Mouse (Mus musculus): ENCODE measurements around the gene Stac2.

Stac2 gene

DNA sequence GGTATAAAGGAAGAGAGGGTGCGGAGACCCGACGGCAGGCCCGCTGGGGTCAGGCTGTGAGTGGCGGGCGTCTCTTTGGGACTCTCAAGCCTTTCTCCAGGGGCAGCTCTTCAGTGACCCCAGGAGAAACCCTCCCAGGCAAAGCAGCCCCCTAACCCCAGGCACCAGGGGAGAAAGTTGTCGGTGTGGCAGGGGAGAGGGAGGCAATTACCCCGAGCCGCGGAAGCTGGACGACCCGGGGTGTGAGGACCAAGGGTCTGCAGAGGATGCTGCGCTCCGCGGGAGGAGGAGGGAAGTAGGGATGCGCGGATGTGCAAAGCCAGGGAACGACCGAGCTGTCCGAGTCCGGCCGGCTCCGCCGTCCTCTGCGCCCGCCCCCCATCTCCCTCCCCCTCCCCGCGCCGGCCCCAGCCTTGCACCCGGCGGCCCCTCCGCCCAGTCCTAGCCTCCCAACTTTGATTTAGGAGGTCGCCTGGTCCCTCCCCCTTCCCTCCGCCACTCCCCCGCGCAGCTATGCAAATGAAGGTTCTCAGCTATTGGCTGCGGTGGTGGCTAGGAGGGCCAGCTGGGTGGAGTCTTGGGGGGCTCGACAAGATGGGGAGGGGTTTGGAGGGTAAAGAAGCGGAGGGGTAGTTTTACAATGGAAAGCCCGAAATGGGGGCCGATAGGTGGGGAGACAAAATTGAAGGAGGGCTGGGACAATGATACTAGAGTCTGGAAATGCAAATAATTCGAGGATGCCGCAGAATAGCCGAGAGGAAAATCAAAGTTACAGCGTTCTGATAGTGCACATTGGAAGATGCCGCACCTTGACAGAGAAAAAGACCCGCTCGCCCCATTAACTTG, at the start of gene Stac2:
Gene Stac2 (minus strand): TSS at position 474 of the 846 bp plus-strand sequence.
- DNase-seq (ENCODE audit: low spot score in 2 of 2): peak in 1 of 2 experiments; percentile 70

DNA sequence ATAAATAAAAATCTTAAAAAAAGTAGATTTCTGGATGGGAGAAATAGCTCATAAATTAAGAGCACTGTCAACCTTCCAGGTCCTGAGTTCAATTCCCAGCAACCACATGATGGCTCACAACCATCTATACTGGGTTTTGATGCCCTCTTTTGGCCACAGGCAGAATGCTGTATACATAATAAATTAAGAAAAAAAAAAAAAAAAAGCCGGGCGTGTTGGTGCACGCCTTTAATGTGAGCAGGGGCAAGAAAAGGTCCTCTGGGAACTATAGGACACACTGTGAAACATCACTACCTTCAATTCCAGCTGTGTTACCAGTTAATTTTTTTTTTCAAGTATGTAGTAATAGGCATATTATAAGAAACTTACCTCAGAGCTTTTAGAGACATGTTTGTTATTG, 48.1 kb upstream of the Stac2 start:
- DNase-seq (ENCODE audit: low spot score in 2 of 2): no peak

DNA sequence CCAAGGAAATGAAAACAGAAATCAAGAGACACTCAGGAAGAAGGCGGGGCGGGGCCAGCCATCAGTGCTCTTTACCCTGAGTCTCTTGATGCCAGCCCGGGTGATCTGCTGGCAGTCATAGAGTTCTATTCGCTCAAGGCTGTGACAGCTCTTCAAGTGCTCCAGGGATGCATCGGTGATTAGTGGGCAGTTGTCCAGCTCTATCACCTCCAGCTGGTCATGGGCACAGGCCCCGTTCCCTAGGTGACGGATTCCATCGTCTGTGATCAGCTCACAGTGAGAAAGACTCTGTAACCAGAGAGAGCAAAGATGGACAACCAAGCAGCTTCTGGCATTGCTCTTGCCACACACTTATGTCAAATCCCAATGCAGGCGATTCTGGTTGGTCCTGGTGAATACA, 37.3 kb upstream of the Stac2 start:
- DNase-seq (ENCODE audit: low spot score in 2 of 2): no peak

DNA sequence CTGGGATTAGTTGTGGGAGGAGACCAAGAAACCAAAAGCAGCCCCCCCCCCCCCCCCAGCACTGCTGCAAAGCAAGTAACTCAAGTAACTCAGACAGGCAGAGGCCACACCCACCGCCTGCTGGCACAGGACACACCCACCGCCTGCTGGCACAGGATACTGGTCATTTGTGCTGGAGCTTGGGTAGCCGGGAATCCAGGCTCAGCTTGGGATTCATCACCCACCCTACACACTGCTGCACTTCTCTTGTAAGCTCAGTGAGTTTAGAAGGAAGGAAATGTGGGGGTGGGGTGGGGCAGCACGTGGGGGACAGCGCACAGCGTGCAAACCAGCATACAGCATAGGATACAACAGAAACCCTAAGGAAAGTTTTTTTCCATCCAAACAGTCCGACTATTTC, 35.0 kb upstream of the Stac2 start:
- DNase-seq (ENCODE audit: low spot score in 2 of 2): peak; percentile 35 to 37

DNA sequence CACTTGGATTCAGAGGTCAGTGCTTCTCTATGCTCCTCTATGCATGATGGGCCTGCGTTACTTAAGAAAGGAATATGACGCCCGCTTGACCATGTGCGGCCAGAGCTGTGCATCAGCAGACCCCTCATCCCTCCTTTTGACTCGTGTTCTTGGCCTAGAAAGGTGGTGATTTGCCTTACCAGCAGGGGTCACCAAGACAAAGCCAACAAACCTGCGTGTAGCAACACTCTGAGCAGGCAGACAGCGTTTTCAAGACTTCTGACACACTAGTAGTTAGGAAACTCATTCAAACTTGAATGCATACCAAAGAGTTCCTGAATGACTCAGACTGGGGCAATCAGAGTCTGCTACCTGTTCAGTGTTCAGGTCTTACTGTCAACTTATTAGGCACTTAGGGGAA, 33.3 kb upstream of the Stac2 start:
- no peak for DNase-seq (ENCODE audit: low spot score in 2 of 2)

DNA sequence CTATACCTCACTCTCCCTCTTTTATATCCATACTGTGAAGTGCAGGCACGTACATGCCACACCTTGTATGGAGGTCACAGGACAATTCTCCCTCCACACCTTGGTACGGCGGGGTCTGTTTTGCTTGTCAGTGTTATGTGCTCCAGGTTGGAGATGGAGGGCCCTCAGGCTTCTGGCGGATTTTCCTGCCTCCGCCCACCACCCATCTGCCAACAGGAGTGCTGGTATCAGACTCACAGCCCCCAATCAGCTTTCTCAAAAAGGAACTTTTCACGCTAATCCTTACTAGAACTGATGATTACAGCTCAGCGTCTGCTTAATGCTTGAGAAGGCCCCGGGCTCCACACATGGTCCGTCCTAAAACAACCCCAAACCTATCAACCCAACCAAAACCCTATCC, 32.9 kb upstream of the Stac2 start:
- DNase-seq (ENCODE audit: low spot score in 2 of 2): peak; percentile 52 to 65

DNA sequence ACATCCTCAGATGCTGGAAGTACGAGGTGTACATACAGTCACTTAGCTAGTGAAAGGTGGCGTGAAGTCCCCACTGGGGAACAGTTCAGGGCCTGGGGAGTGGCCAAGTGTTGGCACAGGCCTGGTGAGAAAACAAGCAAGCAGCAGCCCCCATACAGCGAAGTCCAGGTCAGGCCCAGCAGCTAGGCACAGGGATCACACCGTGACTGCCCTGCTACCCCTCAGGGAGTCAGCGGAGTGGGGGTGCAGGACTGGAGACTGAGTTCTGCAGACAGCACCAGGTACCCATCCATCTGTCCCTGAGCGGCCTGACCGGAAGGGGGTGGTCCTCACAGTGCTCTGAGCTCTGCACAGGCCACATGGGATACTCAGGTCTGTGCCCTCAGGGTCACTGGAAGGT, 29.5 kb upstream of the Stac2 start:
- DNase-seq (ENCODE audit: low spot score in 2 of 2): no peak

DNA sequence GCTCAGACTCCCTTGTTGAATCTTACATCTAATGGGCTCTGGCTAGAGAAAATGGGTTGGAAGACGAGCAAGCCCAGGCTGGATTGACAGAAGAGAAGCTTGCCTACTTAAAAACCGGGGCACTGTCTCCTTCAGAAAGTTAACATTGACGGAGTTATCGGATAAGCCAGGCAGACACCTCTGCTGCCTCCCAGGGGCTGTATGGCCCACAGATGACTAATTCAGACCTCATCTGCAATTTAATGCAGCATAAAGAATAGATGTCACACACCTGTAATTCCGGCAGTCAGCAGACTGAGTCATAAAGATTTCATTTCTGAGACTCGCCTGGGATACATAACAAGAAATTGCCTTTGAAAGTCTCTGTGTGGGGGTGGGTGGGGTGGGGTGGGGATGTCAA, 27.2 kb upstream of the Stac2 start:
- no peak for DNase-seq (ENCODE audit: low spot score in 2 of 2)

DNA sequence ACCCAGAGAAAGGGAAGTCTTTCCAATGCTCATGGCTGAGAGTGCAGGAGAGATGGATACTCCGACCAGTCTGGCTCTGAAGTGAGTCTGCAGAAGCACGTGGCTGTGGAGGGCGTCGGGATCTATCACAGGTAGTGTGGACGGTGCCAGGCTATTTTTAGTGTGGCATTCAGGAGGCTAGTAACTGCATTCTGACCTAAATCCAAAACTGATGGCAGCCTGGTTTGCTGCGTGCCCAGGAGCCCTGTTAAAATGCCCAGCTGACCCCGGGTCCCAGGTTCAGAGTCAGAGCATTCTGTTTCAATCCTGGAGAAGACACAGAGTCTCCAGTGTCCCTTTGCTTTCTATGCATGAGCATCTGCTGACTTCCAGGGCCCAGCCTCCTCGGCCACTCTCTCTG, 23.8 kb upstream of the Stac2 start:
- no peak for DNase-seq (ENCODE audit: low spot score in 2 of 2)

DNA sequence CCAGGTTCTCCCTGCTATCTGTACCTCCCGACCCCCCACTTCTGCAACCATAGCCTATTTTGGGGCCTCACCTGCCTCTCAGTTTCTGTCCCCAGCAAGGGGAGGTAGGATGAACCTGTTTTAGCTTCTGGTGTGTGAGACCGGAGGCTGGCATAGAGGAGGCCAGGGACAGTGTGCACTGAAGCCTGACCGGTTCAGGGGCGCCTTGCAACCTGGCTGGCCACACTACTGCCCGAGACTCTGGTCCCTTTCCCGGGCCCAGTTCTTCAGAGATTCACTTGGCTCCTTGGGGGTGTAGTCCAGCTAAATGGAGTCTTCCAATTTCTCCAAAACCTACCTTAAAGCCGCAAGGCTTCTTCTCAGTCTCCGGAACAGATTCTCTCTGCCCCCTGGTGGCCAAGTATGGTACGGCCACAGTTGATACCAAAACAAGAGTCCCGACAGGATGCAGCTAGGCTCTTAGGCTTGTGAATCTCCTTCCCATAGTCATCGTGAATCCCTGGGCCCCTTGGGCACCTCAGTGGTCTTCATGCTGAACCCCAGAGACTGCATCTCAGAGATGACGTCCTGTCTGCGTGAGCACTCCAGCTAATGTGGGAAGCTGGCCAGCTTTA, 22.0 kb upstream of the Stac2 start:
- DNase-seq (ENCODE audit: low spot score in 2 of 2): peak; percentile 97 to 98

DNA sequence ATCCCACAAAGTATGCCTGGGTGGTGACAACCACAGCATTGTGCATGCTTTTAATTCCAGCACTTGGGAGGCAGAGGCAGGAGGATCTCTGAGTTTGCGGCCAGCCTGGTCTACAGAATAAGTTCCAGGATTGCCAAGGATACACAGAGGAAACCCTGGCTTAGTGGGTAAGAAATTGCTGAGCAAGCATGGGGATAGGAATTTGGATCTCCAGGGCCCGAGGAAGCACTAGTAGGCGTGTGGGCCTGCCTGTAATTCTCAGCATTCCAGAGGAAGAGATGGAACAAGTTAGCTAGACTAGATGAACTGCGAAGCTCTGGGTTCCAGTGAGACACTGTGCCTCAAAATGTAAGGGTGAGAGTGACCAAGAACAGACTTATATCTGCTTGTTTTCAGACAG, 20.2 kb upstream of the Stac2 start:
- DNase-seq (ENCODE audit: low spot score in 2 of 2): no peak

DNA sequence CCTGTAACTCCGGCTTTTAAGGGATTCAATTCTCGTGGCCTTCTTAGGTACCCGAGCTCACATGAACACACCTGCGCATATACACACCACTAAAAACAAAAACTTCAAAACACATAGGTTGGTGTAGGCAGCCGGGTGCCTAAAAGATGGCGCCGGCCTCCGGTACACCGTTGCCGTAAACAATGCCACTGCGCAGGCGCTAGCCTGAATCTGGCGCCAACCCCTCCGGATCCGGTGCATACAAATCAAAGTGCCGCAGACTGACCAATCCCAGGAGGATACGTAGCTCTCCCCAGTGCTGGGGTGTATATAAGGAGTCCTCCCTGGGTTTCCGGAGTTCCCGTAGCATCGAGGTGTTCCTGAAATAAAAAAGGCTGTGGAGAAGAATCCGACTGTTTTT, 14.0 kb upstream of the Stac2 start:
- no peak for DNase-seq (ENCODE audit: low spot score in 2 of 2)

DNA sequence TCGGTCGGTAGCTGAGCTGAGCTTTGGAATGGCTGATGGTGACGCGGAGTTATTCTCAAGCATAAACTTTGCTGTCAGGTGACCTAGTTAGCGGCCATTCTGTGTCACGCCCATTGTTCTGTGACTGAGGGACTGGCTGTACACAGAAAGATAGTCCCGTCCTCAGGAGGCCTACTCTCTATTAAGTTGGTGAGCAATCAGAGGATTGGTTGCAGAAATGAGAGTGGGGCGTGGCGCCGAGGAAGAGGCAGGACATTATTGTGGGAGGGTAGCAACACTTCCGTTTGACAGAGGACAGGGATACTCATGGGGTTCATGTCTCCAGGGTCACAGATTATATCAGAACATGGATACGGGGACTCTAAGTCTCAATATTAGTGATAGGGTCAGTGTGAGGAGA, 12.9 kb upstream of the Stac2 start:
- no peak for DNase-seq (ENCODE audit: low spot score in 2 of 2)

DNA sequence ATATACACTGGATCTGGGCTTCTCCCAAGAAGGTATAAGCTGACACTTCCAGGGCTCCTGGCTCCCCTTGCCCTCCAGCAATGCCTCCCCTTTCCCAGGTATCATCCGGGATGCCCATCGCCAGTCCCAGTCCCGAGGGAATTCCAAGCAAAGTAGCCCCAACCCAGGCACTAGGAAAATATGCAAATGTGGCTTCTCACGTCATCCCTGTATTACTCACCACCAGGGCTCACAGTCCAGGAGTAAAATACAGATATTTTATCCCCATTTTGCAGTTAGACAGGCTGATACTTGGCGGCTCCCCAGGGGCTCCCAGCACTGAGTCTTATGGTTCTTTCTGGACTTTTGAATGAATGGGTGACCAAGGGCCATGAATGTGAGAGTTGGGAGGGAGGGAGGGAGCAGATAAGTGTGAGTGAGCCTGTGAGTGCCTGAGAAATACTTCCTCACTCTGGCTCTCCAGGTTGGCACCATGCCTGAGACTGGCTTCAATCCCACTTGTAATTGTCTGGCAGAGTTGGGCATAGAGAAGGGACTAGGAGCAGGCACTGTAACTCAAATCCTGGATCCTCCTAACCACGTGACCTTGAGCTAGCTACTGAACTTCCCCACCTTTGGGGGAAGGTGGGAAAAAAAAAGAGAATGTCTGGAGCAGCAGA, 8.8 kb upstream of the Stac2 start:
- DNase-seq (ENCODE audit: low spot score in 2 of 2): peak; percentile 58 to 59

DNA sequence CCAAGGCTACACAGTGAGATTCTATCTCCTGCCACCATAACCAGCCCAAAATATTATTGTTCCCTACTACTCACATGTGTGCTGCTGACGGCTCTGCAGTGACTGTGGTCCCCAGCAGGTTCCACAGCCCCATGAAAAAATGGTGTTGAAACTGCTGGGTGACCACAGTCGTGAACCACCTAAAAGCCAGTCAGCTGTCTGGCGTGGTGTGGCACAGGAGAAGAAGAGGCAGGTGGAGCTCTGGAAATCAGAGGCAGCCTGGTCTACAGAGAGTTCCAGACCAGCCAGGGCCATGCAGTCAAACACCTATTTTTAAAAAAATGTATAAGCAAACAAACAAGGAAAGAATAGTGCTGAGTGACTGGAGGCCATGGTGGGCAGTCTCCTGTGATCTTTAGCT, 8.2 kb upstream of the Stac2 start:
- no peak for DNase-seq (ENCODE audit: low spot score in 2 of 2)

DNA sequence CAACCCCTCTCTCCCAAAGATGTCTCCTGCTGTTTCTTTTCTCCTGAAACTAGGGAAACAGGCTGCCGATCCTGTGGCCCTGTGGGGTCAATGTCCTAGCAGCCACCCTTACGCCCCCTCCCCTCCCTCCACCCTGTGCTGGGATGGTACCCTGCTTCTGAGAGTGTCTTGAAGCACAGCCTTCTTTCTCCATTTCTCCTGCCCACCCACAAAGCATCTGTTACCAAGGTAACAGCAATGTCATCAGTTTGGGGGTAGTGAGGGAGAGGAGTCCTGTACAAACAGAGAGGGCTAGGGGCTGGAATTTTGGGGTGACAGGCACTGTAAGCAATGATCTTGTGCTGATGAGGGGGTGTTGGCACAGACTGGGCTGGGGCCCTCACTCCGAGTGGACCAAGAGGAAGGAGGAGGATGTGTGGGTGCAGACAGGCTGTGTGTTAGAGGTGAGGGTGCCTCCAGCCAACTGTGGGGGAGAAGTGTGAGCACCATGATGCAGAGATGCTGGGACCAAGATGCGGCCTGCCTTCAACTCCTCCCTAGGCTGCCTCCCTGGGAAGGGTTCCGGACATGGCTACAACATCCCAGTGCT, 6.9 kb upstream of the Stac2 start:
- peak; percentile 58 to 66 for DNase-seq (ENCODE audit: low spot score in 2 of 2)

DNA sequence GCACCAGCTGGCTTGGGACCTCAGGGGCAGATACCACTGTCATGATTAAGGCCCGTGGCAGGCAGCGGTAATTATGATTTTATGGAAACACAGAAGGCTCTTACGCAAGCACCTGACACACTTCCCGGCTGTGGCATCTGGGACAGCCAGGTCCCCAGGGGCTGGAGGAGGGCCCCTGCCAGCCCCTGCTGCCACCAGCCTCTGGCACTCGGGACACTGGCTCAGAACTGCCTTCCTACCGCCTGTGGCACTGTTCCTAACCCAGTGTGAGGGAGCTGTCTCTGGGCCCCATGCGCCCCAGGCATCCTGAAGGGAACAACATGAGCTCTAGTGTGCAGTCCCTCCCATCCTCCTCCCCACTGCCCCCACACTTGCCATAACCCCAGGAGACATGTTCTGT, 6.4 kb upstream of the Stac2 start:
- no peak for DNase-seq (ENCODE audit: low spot score in 2 of 2)

DNA sequence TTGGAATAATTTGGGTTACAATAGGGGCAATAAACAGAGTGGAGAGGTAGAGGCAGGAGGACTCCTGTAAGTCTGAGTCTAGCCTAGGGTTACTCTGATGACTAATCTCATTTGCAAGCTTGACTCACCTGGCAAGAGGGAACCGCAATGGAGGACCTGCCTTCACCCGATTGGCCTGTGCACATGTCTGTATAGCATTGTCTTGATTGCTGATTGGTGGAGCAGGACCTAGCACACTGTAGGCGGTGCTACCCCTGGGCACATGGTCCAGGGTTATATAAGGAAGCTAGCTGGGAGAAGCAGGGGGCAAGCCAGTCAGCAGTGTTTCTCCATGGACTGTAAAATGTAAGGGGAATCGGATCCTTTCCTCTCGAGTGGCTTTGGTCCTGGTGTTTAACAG, 4.7 kb upstream of the Stac2 start:
- DNase-seq (ENCODE audit: low spot score in 2 of 2): no peak

DNA sequence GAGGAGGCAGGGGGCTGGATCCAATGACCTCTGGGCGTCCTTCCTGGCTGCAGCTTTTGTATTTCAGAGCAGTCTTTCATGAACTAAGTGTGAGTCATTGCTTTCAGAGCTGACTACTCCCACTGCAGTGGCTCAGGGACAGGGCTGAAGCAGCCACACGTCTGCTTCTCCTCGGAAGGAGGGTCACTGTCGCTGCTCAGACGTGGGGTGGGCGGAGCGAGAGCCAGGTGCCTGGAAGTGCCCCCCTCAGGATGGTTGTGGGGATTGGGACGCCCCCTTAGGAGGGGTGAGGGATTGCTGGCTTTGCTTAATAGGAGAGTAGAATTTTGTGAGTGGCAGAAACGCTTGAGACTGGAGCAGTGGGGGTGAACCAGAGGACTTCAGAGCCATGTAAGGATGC, 4.2 kb upstream of the Stac2 start:
- DNase-seq (ENCODE audit: low spot score in 2 of 2): peak in 1 of 2 experiments; percentile 63

DNA sequence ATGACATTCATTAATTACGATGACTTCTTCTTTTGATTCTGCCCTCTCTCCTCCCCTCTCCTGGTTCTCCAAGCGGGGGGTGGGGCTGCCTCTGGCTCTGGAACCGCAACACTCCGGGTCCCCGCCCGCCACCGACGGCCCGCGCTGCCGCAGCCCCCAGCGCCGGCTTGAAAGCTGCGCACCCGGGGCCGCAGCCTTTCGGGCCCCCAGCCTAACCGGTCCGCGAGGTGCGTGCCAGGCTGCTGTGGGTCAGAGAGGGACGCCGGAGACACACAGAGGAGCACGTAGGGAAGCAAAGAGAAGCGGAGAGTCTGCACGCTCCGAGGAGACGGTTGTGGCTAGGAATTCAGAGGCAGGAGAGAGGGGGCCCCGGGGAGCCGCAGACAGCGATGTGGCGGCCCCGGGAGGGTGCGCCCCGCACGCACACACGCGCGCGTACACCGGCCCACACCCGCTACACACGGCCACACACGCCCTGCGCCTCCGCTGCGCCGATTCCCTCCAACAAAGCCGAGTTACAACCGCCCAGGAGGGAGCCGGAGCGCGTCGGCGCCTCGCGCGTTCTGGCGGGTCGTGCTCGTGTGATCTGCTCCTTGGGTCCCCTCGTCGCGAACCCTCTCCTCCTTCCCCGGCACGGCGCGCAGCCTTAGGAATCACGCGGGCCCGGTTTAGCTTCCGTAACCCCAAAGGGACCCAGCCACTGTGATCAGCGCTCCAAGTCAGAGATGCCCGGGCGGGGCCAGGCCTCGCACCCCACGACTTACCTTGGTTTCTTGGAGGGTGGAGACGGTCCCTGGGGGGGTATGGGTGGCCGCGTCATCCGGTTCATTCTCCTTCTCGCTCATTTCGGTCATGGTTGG, 903 bp downstream of the Stac2 start:
- no peak for DNase-seq (ENCODE audit: low spot score in 2 of 2)

DNA sequence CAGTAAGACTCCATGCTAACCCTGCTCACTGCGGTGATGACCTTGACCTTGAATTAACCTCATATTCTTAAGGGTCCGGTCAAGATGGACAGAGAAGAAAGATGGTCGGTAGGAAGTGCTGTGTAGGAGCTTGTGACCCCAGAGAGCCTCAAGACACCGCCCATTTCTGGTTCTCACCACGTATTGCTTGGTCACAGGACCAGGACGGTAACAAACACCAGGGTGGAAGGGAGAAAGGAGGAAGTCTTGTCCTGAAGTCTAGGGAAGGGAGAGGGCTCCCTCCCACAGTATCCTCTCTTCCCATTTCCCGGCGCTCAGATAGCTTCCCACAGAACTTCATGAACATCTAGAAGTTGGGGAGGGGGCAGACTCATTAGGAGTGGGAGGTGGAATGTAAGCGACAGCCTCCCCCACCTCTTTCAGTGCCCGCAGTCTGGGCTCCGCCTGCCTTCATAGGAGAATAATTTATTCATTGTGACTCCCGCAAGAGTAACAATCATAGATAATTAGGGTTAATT, 1.6 kb downstream of the Stac2 start:
- no peak for DNase-seq (ENCODE audit: low spot score in 2 of 2)

All from right cerebral cortex, adult 2 months (tissue).